Mouse (Mus musculus) hindbrain, embryonic 14.5 days (tissue): Measurements from ENCODE around the gene Tcf20. TPM values are rescaled to one million over a fixed set of nuclear protein-coding genes. Genes with fewer than 3 reads are reported as not detected.
A peak's percentile ranks its signal among the peaks of the same experiment; 100 is the strongest.

ENCODE experiments used
- ATAC-seq: fragments of 200-750 bp; cut with Nextera tagmentation; 2 replicates; pipeline ENCODE4 v1.8.0; 2017; ENCODE audit warnings: moderate number of reproducible peaks, mild to moderate bottlenecking, moderate TSS enrichment, moderate library complexity; ENCODE audit not compliant: low FRiP score
- DNase-seq: peaks from one replicate; pipeline ENCODE4 v3.0.0-alpha.2; 2015; ENCODE audit warnings: low spot score
- H3K27ac ChIP-seq: fragments of 300-500 bp; sonication (generic); 2 replicates; pipeline ENCODE4 v1.5.1; 2014; ENCODE audit warnings: mild to moderate bottlenecking, moderate library complexity
- H3K27me3 ChIP-seq: fragments of 300-500 bp; sonication (generic); 2 replicates; pipeline ENCODE4 v1.6.1; 2014; ENCODE audit warnings: mild to moderate bottlenecking, low read length, mixed read lengths; ENCODE audit not compliant: control insufficient read depth, insufficient read depth
- H3K36me3 ChIP-seq: fragments of 300-500 bp; sonication (generic); replicated peaks from 2 replicates; pipeline ENCODE4 v1.6.1; 2014; ENCODE audit not compliant: control insufficient read depth, insufficient read depth
- H3K4me1 ChIP-seq: fragments of 300-500 bp; sonication (generic); replicated peaks from 2 replicates; pipeline ENCODE4 v1.6.1; 2014; ENCODE audit warnings: antibody characterized with exemption, low read length, mixed read lengths; ENCODE audit not compliant: control insufficient read depth, insufficient read depth
- H3K4me2 ChIP-seq: fragments of 300-500 bp; sonication (generic); replicated peaks from 2 replicates; pipeline ENCODE4 v1.6.1; 2014; ENCODE audit warnings: mild to moderate bottlenecking, moderate library complexity
- H3K4me3 ChIP-seq: fragments of 300-500 bp; sonication (generic); replicated peaks from 2 replicates; pipeline ENCODE4 v1.5.1; 2014; ENCODE audit warnings: mild to moderate bottlenecking, low read length
- H3K9ac ChIP-seq: fragments of 300-500 bp; sonication (generic); 2 replicates; pipeline ENCODE4 v1.6.1; 2014
- H3K9me3 ChIP-seq: fragments of 300-500 bp; sonication (generic); 2 replicates; pipeline ENCODE4 v1.6.1; 2016; ENCODE audit warnings: low read length; ENCODE audit not compliant: control insufficient read depth
- WGBS: fragments of 180-500 bp; shearing (Covaris S2); extraction: QIAGEN DNeasy Blood & Tissue Kit; methylation state at CpG from one replicate; pipeline ENCODE4 v1.1.7; 2014; 5-methylcytosine and 5-hydroxymethylcytosine counted together
- polyA plus RNA-seq: library from polyadenylated mRNA; unstranded; fragments of >200 nt; fragmentation: Nextera tagmentation; extraction: Ambion mirVana; gene quantifications from 2 replicates; pipeline ENCODE4 v1.2.1, GENCODE M21; 2014

Gene Tcf20
- polyA plus RNA-seq, 1 experiment from 2014 or later: 14.0 TPM

DNA sequence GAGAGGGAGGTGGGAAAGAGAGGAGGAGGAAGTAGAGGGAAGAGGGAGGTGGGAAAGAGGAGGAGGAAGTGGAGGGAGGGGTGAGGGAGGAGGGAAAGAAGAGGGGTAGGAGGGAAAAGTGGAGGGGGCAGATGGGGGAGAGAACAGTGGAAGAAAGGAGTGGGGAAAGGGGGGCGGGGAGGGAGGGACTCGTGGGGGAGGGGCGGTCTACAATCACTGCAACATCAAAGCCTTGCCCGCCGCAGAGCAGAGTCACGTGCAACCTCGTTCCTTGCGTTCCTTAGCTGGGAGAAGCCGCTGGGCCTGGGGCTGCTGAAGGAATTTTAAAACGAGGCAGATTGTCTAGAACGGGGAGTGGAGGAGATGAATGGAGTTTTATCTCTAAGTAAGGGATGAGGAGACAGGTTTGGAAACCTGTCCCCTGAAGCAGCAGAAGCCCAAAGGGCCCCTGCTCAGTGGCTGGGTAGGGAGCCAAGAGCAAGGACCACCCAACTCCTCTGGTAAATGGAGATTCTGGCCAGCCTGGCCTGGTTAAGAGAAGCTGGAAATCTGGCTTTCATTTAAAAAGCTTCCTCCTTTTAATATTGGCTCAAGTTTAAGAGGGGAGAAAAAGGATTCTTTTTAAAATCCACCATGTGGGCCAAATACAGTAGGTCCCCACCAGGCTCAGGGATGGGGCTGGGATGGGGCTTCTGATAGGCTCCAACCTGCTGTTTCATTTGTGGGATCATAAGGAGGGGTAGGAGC lies 62.8 kb downstream of the Tcf20 start:
- peaks cover 97% of the 10 kb centered on the region for H3K4me1 ChIP-seq
- 0% methylated on average over 10 of the region's 11 CpGs for WGBS
- H3K27me3 ChIP-seq: 0 out of 2 replicates have a peak, but pooled peaks cover 6% of the 10 kb centered on the region
- H3K4me3 ChIP-seq: no peak overlapping the region
- H3K9me3 ChIP-seq: no peaks in the 10 kb centered on the region
- DNase-seq: peak; percentile 63
- peak overlapping the region; percentile 87 for H3K27ac ChIP-seq
- peak overlapping the region; percentile 35 for H3K9ac ChIP-seq
- ATAC-seq: no peak
- H3K36me3 ChIP-seq: no peaks in the 10 kb centered on the region
- peak overlapping the region; percentile 29; the same call in 1 of the 2 replicates for H3K4me2 ChIP-seq

GRCm38 (mm10) chr15:82923531-82923930 lies 64.1 kb downstream of the Tcf20 start:
- peaks cover 11% of the 10 kb centered on the region; the same call in 1 of the 2 replicates for H3K27me3 ChIP-seq
- 51% methylated on average over 5 of the region's 5 CpGs for WGBS

GRCm38 (mm10) chr15:82922755-82923154 lies 64.9 kb downstream of the Tcf20 start:
- DNase-seq: no peak
- Histone ChIP-seq H3K9ac (peak overlapping the region; percentile 3; the same call in 1 of the 2 replicates), H3K4me2 (peak overlapping the region; percentile 16; the same call in 1 of the 2 replicates), H3K4me3 (no peak overlapping the region), H3K27me3 (peaks cover 11% of the 10 kb centered on the region; the same call in 1 of the 2 replicates), H3K36me3 (no peaks in the 10 kb centered on the region), H3K27ac (peak overlapping the region; percentile 56), H3K9me3 (no peaks in the 10 kb centered on the region), H3K4me1 (peaks cover 93% of the 10 kb centered on the region)
- WGBS: 61% methylated on average over 4 of the region's 4 CpGs
- ATAC-seq: no peak

More at GRCm38 (mm10) chr15:82923531-82923930, 64.1 kb downstream of the Tcf20 start:
- Histone ChIP-seq H3K36me3 (no peaks in the 10 kb centered on the region), H3K9ac (peak overlapping the region; percentile 14; the same call in 1 of the 2 replicates), H3K4me3 (no peak overlapping the region), H3K27ac (peak overlapping the region; percentile 2; the same call in 1 of the 2 replicates), H3K4me1 (peaks cover 93% of the 10 kb centered on the region), H3K9me3 (no peaks in the 10 kb centered on the region), H3K4me2 (no peak overlapping the region)
- ATAC-seq (no peak), DNase-seq (no peak)

- 21% methylated on average over 12 of the region's 12 CpGs for WGBS
- H3K4me2 ChIP-seq: peak overlapping the region; percentile 16; the same call in 1 of the 2 replicates
- DNase-seq (peak; percentile 88), ATAC-seq (peak; percentile 74)
- no peaks in the 10 kb centered on the region for H3K9me3 ChIP-seq
- H3K4me1 ChIP-seq: peaks cover 93% of the 10 kb centered on the region
- no peaks in the 10 kb centered on the region for H3K36me3 ChIP-seq
- H3K27me3 ChIP-seq: peaks cover 11% of the 10 kb centered on the region; the same call in 1 of the 2 replicates
- no peak overlapping the region for H3K4me3 ChIP-seq
- H3K27ac ChIP-seq: peak overlapping the region; percentile 56
- peak overlapping the region; percentile 3 for H3K9ac ChIP-seq
Measured at GRCm38 (mm10) chr15:82922052-82922451, 65.6 kb downstream of the Tcf20 start.

GRCm38 (mm10) chr15:82921559-82921958 lies 66.1 kb downstream of the Tcf20 start:
- H3K9ac ChIP-seq: no peak overlapping the region
- H3K27me3 ChIP-seq: peaks cover 11% of the 10 kb centered on the region; the same call in 1 of the 2 replicates
- no peaks in the 10 kb centered on the region for H3K9me3 ChIP-seq
- ATAC-seq (0 out of 2 replicates have a peak, but pooled peaks have one; percentile 0), DNase-seq (no peak)
- peak overlapping the region; percentile 25; the same call in 1 of the 2 replicates for H3K4me2 ChIP-seq
- H3K4me1 ChIP-seq: peaks cover 91% of the 10 kb centered on the region
- WGBS: 38% methylated on average over 1 of the region's 1 CpGs
- H3K36me3 ChIP-seq: no peaks in the 10 kb centered on the region
- no peak overlapping the region for H3K4me3 ChIP-seq
- H3K27ac ChIP-seq: peak overlapping the region; percentile 56

DNA sequence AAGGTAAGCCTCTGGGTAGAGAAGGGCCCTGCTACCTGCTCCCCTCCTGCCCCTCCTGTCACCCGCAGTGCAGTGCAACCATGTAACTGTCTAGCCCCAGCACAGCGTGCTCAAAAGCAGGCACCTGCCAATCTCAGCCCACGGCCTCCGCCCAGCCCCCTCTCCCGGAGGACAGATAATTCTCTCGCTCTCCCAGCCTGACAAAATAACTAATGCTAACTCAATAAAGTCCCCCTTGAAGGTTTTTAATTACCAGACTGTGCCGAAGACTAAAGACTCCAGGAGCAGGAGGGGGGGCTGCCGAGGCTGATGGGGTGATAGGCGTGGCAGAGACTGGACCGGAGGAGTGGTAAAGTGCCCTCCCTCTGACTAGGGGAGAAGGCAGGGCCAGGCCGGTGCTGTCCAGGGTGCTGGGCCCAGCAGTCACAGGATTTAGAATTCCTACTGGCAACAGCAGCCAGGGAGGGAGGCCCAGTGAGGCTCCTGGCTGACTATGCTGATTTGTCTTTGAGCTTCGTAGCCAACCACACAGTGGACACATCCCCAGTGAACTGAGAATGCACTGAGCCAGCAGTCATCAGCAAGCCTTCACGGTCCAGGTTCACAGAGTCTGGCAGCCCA lies 66.7 kb downstream of the Tcf20 start:
- WGBS: 4% methylated on average over 13 of the region's 13 CpGs
- H3K4me2 ChIP-seq: peak overlapping the region; percentile 25
- H3K4me1 ChIP-seq: peaks cover 88% of the 10 kb centered on the region
- H3K4me3 ChIP-seq: no peak overlapping the region
- H3K27ac ChIP-seq: peak overlapping the region; percentile 56
- H3K36me3 ChIP-seq: no peaks in the 10 kb centered on the region
- H3K9me3 ChIP-seq: no peaks in the 10 kb centered on the region
- peaks cover 11% of the 10 kb centered on the region; the same call in 1 of the 2 replicates for H3K27me3 ChIP-seq
- DNase-seq: no peak
- 0 out of 2 replicates have a peak, but pooled peaks have one; percentile 19 for ATAC-seq
- peak overlapping the region; percentile 18; the same call in 1 of the 2 replicates for H3K9ac ChIP-seq

- H3K36me3 ChIP-seq: no peaks in the 10 kb centered on the region
- no peak for ATAC-seq
- H3K9me3 ChIP-seq: no peaks in the 10 kb centered on the region
- H3K27ac ChIP-seq: peak overlapping the region; percentile 88
- peaks cover 21% of the 10 kb centered on the region; the same call in 1 of the 2 replicates for H3K27me3 ChIP-seq
- no peak for DNase-seq
- no peak overlapping the region for H3K4me3 ChIP-seq
- 54% methylated on average over 3 of the region's 3 CpGs for WGBS
- peak overlapping the region; percentile 47 for H3K4me2 ChIP-seq
- H3K9ac ChIP-seq: peak overlapping the region; percentile 41; the same call in 1 of the 2 replicates
- H3K4me1 ChIP-seq: peaks cover 64% of the 10 kb centered on the region
Measured at GRCm38 (mm10) chr15:82917965-82918364, 69.7 kb downstream of the Tcf20 start.

GRCm38 (mm10) chr15:82917207-82917844 lies 70.3 kb downstream of the Tcf20 start:
- ATAC-seq (peak; percentile 63), DNase-seq (peak; percentile 79)
- Histone ChIP-seq H3K4me2 (peak overlapping the region; percentile 47), H3K27me3 (peaks cover 28% of the 10 kb centered on the region; the same call in 1 of the 2 replicates), H3K4me3 (peak overlapping the region; percentile 17; the same call in 1 of the 2 replicates), H3K9me3 (no peaks in the 10 kb centered on the region), H3K4me1 (peaks cover 59% of the 10 kb centered on the region), H3K9ac (peak overlapping the region; percentile 41), H3K27ac (peak overlapping the region; percentile 88), H3K36me3 (no peaks in the 10 kb centered on the region)
- WGBS: 12% methylated on average over 28 of the region's 28 CpGs
